Mouse (Mus musculus): ENCODE measurements around the gene Ppef2.

Ppef2 gene

DNA sequence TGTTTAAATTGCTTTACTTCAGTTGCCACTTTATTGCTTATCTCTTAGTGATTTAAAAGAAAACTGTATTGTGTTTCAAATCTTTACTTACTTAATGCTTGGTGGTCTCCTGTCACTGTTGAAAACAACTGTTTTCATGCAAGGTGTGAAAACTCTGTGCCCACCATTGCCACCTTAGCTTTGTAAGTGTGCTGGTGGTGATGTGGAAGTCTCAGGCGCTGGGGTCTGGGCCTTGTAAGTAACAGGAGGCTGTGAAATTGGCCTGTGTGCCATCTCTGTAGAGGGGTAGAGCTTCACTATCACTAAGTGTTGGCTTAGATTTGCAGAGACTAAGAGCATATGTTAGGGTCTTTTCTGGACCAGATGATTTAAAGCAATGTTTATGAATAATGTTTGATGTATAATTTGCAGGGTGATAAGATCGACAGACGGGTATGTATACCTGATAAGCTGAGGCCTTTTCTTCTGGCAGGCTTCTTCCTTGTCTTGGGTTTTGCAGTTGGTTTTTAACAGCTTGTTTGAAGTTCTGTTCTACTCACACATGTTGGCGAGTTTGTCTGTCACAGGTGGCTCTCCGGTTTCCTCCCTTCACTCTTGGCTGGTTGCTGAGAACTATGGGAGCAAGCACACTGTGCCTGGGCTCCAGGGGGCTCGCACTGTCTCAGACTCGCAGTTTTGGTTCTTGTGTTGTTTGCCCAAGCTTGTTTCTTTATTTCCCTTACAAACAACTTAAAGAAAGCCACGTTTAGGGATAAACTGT lies 72.8 kb downstream of the Ppef2 start:
- no peak for DNase-seq

Data from cerebellum, adult 18-20 months (tissue).